Mouse (Mus musculus) T-helper 2 cell (primary cell): ENCODE results near the gene Pfn1.

Experiments
- in situ Hi-C: fragments of 300-600 bp; cut with MboI, MseI; formaldehyde crosslinking; loops from one replicate; pipeline ENCODE4 v1.15.1; 2025; ENCODE audit warnings: high pct_unique_total_duplicates

The Pfn1 gene

DNA sequence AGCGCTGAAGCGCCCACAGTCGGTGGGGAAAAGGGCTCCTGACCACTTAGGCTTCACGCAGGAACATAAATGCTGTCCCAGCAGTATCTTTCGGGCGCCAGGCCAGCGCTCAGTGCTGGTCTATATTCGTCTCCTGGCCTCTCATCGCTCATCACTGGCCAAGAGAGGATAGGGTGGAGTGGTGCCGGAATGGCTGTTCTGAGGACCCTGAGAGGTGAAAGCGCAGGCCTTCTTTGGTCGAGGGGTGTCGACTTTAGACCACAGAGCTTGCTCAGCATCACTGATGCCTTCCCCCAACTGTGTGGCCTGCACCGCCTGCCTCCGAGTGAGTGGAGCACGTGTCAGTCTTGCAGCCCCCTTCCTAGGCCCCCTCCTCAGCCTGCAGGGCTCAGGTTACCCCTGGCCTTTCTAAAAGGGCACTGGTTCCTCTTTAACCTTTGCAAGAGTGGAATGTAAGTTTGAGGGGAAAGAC lies 2.0 kb upstream of the Pfn1 start:
- in situ Hi-C loops: loop anchor here (25.0 kb wide), 2 partner anchors 894 to 1244 kb away; partner anchors contain the start of genes Kdm6b, Polr2a, Slc35g3 and Zbtb4

DNA sequence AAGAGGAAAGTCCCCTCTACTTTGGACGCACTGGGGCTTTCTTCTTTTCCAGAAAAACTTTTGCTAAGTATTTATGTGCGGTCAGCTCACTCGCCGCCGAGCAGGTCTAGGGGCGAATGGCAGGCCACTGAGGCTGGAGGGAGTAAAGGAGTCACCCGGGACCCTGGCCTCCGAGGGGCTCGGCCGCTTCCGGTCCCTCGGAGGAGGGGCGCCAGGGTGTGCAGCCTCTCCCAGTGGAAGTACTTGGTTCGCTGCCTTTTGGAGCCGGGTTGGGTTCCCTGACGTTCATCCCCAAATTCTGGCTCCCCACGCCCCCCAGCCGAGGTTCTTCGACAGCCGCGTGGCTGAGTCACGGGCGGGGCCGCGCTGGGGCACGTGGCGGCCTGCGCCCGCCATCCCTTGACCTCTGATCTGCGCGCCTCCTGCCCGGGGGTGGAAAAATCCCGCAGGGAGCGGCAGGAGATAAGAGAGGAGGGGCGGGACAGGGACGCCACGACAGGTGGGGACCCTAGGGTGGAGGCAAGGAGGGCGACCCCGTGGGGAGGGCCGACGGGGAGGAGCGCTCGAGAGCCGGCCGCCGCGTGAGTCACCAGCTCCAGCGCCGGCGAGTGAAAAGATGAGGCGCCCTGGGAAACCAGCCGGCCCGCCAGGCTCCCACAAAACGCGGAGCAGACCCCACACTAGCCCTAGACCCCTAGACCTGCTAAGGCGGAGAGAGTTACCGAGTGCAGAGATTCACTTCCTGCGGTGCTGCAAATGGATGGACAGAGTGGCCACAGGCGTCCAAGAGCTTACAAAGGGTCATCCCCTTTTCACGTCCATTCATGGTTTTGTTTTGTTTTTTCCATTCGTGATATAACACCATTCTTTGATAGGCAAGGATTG lies 1.4 kb upstream of the Pfn1 start:
- in situ Hi-C loops: loop anchor here (25.0 kb wide), 2 partner anchors 894 to 1244 kb away; partner anchors contain the start of genes Kdm6b, Polr2a, Slc35g3 and Zbtb4

DNA sequence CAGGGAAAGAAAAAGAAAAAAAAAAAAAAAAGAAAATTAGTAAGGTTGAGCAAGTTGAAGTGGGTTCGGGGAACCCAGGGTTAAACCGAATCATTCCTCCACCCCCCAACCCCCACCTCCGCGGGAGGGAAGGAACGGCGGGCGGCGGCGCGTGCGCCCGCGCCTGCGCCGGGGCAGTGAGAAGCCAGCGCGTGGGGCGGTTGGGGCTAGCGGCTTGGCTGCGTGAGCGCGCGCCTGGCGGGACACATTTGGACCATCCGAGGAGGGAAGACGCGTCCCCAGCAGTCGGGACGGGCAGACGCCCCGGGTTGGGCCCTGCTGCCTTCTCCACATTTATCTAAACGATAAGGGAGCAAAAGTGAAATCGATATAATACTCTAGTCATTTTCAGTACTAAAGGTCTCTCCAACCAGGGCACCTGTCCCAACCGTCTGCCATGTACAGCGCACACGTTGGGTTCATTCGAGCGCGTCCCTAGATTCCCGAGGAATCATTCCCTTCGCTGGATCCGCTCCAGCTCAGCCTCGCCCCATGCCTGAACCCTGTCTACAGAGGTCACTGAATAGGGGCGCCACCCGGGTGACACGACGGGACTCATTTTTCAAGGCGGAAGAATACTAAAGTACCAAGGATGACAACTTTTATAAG lies 603 bp upstream of the Pfn1 start:
- in situ Hi-C loops: loop anchor here (25.0 kb wide), 2 partner anchors 893 to 1243 kb away; partner anchors contain the start of genes Kdm6b, Polr2a, Slc35g3 and Zbtb4

DNA sequence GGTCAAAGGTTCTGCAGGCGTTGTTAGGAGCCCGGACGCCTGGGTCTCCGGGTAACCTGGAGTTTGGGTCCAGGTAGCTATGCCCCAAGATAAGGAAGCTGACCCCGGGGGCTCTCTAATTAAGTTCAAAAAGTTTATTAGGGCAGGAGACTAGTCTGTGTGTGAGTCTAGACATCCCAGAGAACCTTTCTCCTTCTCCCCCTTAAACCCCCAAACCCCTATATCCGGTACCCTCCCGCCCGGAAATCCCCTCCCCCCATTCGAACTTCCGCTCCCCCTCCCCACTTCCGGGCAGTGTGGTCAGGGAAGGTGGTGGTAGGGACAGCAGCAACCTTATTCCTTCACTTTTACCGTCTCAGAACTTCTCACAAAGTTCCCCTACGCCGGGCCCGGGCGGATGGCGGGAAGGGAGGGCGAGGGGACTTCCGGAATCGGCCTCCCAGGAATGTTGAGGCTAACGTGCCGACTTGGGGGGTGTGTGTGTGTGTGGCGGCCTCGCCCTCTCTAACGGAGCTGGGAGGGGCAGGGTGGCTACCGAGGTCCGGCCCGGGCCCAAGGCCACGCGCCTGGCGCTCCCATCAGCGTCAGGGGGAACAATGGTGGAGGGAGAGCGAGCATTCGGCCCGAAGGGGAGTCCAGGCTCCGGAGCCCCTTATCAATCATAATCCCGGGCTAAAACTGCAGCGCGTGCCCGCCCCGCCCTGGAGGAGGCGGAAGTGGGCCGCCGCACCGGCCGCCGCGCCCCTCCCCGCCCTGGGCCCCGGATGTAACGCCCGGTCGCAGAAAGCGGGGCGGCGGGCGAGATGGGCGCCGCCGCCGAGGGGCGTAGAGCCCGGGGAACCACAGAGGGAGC lies 873 bp downstream of the Pfn1 start:
- in situ Hi-C loops: loop anchor here (25.0 kb wide), 2 partner anchors 891 to 1241 kb away; partner anchors contain the start of genes Kdm6b, Polr2a, Slc35g3 and Zbtb4

DNA sequence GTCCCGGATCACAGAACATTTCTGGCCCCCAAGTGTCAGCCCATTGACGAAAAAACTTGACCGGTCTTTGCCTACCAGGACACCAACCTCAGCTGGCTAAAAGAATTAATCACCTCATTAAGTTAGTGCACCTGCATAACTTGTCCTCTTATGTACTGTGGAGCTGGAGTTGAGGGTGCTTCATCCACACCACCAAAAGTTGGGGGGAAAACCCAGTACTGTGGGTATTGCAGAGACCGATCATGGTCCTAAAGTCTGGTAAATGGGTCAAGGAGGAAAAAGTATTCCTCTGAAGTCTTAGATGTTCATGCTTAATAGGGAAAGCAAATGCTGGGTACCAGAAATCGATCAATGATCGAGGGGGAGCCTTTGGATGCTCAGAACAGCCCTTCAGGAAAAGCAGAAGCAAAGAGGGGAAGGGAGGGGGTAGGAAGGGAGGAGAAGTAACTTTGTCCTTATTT lies 1.5 kb downstream of the Pfn1 start:
- in situ Hi-C loops: loop anchor here (25.0 kb wide), 2 partner anchors 891 to 1241 kb away; partner anchors contain the start of genes Kdm6b, Polr2a, Slc35g3 and Zbtb4

DNA sequence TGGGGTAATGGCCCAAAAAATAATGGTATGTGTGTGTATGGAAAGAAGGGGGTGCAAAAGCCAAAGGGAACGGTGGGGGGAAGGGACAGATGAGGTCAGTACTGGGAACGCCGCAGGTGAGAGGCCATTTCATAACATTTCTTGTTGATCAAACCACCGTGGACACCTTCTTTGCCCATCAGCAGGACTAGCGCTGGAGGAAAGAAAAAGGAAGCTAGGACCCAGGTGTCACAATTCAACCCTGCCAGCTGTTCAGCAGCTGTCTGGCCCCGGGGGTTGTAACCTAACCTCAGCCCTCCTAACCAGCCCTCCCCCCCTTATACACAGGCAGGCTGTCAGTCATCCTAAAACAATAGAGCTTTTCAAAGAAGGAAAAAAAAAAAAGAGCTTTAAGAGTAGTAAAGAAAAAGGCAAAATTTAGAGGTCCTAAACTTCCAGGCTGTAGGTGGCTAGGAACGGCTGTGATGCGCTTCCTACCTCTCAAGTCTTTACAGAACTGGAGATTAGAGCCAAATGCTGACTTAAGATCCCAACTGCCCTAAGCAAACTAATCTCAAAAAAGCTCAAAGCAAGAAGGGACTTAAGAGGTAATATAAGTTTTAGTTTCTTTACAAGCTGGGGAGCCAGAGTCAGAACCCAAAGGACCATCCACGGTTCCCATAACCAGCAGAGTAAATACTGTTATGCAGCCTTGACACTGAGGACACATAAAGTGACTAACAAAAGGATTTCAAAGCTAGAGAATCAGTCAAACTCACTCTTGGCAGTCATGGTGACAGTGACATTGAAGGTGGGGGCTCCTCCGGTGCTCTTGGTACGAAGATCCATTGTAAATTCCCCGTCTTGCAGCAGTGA lies 2.2 kb downstream of the Pfn1 start:
- in situ Hi-C loops: loop anchor here (25.0 kb wide), 2 partner anchors 890 to 1240 kb away; partner anchors contain the start of genes Kdm6b, Polr2a, Slc35g3 and Zbtb4

DNA sequence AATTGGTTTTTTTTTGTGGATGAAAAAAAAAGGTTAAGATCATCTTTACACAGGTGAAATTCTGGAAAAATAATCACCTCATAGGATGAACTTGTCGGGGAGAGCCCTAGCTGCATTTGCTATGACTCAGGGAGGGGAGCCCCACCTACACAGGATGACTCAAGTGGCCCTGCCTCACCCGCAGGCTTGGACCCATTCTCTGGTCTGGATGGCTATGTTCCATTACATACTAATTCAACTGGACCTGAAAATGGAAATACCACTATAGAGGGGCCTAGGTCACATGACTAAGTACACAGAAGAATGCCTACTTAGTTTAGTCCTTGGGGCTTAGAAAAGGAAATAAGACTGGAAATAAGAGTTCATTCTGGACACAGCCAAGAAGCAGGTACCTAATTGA lies 3.1 kb downstream of the Pfn1 start:
- in situ Hi-C loops: loop anchor here (25.0 kb wide), 2 partner anchors 889 to 1239 kb away; partner anchors contain the start of genes Kdm6b, Polr2a, Slc35g3 and Zbtb4

DNA sequence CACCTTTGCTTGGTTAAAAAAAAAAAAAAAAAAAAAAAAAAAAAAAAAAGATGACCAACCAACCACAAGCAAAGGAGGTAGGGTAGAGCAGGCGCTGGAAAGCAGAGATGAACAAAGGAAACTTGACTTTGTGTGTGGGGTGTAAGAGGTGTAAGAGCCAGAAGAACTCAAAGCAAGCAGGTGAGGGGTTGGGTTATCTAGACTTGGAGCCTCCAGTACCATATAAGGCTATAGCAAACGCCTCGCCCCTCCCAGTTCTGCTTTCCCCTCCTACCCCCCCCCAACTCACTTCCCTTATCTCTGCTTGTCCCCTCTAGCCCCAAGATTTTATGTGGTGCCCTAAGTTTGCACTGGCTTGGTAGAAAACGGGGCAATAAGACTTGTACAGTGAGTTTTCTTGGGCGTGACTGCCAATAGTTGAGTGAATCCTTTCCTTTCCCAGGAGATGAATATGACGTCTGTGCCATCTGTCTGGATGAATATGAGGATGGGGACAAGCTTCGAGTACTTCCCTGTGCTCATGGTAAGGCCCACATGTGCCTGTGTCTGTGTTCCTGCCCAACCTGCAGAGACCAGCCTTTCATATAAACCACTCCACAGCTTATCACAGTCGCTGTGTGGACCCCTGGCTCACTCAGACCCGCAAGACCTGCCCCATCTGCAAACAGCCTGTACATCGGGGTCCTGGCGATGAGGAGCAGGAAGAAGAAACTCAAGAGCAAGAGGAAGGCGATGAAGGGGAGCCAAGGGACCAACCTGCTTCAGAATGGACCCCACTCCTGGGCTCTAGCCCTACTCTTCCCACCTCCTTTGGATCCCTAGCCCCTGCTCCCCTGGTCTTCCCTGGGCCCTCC lies 3.9 kb downstream of the Pfn1 start:
- in situ Hi-C loops: loop anchor here (25.0 kb wide), 2 partner anchors 888 to 1238 kb away; partner anchors contain the start of genes Kdm6b, Polr2a, Slc35g3 and Zbtb4

DNA sequence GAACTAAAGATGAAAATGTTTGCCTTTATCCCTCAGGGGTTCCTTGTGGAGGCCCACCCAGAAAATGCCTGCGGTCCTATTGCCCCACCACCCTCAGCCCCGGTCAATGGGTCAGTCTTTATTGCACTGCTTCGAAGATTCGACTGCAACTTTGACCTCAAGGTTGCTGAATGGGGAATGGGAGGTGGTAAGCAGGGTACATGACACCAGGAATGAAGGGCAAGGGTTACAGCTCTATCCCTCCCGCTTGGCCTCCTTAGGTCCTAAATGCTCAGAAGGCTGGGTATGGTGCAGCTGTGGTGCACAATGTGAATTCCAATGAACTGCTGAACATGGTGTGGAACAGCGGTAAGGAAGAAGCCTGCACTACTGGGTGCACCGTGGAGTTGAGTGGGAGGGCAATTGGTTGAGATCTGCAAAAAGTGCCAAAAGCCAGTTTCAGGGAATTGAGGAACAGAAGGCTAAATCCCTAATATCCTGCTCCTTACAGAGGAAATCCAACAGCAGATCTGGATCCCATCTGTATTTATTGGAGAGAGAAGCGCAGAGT lies 5.2 kb downstream of the Pfn1 start:
- in situ Hi-C loops: no loop called here

DNA sequence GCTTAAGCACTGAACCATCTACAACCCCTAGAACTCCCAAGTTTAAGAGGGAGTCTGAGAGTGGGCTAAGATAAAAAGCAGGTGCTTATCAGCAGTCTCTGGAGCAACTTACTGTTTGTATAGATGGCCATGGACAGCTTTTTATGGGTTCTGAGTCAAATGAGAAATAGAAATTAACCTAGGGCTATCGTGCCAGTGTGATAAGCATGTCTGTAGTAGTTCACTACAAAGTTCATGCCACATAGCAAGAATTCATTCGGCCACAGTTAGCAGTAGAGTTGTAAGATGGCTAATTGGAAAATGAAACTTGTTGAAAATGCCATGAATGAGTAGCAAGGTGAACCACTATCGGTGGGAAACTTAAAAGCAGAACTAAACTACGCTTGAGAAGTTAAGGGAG lies 5.9 kb downstream of the Pfn1 start:
- in situ Hi-C loops: no loop called here

DNA sequence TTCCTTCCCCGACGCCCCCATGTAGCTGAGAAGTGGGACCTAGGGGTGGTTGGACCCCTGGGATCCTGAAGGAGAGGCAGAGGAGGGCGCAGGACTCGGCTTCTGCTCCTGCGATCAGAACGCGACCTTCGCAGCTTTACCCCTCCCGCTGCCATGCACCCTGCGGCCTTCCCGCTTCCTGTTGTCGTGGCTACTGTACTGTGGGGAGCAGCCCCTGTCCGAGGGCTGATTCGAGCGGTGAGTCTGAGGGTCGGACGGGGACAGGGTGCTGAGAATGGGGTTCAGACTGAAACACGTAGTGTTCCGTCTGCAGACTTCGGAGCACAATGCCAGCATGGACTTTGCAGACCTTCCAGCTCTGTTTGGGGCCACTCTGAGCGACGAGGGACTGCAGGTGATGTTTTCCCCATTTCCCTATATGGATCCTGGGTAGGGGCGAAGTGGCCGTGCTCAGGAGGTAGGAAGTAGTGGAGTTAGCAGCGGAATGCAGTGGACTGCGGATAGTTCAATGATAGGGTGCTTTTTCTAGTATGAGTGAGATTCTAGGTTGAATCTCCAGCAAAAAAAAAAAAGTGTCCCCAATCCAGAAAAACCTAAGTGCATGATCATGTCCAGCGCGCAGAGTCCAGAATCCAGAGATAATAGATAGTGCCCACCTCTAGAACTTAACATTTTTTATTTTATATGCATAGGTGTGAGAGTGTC lies 6.6 kb downstream of the Pfn1 start:
- in situ Hi-C loops: no loop called here

DNA sequence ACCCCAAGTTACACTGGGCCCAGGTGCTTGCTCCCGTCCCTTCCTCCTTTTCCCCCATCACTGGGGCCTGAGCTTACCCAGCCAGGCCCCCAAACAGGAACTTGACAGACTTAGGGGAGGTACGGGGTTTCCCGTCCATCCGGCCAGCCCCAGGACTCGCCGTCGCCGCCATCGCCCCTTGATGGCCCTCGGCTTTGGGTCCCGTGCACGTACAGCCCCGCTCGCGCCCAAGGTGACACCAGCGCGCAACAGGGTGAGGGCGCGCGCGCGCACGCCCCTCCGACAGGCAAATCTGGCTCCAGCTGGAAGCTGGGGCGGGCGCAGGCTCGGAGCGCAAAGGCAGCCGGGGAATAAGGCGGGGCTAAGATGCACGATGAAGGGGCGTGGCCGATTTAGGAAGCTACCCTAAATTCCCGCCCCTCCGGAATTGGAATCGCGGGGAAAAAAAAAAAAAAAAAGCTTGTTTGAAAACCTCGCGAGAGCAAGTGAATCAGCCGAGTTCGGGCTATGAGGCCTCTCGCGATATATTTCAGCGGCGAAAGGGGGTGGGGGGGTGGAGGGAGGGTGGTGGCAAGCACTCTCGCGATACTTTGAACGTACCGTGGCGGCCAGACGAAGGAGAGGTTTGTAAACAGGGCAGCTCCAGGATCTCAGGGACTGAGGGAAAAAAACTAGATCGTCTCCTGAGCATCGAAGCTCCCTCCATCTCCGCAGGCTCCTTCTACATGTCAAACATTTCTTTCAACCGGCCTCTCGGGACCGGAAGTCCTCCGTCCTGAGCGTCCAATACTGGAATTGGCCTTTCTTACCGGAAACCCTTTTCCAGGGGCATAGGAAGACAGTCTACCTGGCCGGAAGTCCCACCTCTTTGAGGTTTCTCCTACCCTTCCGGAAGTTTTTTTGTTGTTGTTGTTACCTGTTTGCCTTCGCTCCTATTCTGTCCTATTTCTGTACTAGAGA lies 7.5 kb downstream of the Pfn1 start, which contains the start of the genes Rnf167 and Slc25a11:
Gene Rnf167, plus strand, starts transcription at position 545 of the 960 bp plus-strand sequence.
Gene Slc25a11, minus strand, starts transcription at position 789 of the 960 bp plus-strand sequence.
- in situ Hi-C loops: no loop called here

DNA sequence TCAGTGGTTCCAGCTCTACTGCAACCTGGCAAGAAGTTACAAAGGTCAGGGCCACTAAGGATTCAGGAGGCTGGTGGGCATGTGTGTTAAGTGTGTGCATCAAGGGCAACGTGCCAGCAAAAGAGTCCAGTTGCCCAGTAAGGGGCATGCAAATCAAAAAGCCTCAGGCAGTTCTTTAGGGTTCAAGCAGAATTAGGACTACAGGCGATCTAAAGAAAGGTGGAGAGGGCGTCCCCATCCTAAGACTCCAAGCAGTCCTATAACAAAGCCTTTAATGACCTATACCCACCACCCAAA lies 8.2 kb downstream of the Pfn1 start:
- in situ Hi-C loops: no loop called here

DNA sequence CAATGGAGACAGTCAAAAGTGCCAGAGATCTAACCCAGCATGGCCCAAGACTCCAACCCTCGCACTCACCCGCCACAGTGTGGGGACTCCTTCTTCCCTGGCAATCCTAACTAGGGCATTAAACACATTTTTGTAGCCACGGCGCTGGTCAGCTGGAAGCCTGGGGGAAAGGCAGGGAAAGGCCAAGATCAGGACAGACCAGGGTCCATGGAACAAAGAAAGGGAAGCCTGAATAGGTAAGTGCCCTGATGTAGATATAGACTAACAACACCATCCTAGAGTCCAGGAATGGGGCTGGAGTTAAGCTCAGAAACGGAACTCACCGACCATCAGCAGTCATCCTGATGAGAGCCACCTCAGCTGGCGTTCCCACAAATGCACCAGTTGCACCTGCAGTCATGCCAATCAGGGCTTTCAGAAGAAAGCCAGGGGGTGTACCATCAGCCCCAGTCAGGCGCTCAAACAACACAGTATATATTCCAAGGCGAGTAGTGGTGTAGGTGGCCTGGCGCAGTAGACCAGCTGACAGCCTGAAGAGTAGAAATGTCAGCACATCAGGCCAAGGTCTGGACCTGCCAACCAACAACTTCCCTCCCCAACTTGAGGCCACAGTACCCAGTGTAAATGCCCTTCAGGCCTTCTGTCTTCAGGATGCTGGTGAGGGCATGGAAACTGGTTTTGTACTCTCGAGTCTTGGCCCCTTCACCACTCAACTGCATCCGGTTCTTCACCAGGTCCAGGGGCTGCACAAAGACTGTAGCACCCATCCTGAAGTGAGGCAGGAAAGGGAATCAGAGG lies 8.8 kb downstream of the Pfn1 start:
- in situ Hi-C loops: no loop called here

DNA sequence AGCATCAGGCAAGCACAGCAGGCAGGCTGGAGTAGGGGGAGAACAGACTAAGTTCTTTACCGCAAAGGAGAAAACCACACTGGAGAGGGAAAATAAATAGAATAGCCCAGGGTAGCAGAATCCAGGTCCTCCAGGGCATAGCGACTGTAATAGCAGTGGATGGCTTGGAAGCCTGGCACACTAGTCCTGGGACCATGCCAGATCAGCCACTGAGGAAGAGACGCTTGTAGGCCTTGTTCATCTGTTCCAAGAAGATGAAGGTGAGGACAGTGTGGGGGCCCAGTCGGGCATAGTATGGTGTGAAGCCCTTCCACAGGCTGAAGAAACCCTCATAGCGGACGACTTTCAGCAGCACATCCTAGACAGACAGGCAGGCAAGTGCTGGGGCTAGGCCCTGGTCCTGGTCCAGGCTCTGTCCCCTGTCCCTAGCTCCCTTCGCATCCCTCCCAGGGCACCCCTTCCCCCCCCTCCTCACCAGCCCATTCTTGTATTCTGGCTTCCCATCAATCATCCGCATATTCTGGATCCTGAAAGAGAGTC lies 9.8 kb downstream of the Pfn1 start:
- in situ Hi-C loops: no loop called here

DNA sequence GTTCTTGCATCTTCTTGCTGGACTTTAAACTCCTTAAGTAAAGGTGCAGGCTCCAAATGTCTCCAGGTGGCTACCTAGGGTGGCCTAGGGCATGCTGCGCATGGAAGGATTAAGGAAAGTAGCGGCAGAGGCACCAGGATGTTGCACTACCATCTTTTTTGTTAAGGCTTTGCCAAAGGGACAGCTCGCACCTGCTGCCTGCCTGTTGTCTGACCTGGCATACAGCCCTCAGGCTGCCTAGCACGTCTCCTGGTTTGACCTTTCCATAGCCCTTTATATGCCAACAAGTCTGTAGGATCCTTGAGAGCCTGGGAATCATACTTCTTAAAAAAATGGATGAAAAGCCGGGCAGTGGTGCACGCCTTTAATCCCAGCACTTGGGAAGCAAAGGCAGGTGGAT lies 11.4 kb downstream of the Pfn1 start:
- in situ Hi-C loops: no loop called here
